Mouse (Mus musculus) WW6 (cell line): ENCODE measurements around the gene Lmnb2.
A peak's percentile ranks its signal among the peaks of the same experiment; 100 is the strongest.

Experiments used
- DNase-seq: peaks from one replicate; pipeline ENCODE4 v3.0.0-alpha.2; 2013; ENCODE audit warnings: low read depth, low spot score

Lmnb2 gene

DNA sequence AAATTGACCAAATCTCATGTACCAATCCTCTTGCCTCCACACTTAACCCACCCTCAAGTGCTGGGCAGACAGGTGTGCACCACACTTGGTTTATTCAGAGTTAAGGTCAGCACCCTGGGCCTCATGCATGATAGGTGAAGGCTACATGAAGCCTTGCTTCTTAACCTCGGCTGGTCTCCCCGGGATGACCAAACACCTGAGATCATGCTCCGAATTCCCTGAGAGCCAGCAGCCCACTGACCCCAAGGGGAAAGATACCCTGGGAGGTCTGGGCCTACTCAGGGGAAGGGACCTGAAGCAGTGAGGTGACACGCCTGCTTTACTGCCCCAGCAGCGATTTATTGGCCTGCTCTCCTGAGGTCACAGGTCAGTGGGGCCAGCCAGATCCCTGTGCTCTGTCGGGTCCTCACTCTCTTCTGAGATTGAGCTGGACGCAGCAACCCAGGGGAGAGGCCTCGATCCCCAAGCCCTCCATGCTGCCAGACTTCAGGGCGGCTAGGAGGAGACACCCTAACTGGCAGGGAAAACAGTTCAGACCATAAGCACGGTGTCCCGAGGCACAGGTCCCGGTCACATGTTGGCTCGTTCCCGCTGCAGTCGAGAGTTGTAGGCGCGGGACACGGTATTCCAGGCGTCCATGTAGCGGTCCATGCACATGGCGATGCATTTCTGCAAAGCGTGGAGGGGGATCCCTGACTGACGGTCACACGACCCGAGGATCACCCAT lies 18.3 kb downstream of the Lmnb2 start:
- no peak for DNase-seq

DNA sequence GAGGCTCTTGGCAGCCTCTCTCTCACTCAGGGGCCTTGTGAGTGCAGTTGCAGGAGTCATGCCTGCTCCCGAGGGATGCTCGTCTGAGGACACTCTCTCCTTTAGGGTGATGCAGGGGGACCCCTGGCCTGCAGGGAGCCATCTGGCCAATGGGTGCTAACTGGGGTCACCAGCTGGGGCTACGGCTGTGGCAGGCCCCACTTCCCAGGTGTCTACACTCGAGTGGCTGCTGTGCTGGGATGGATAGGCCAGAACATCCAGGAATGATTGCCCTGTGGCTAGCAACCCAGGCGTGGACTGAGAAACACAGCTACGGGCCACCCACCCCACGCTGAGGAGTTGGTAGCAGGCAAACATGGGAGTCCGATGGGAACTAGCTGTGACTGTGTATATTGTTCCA lies 19.0 kb downstream of the Lmnb2 start:
- no peak for DNase-seq

DNA sequence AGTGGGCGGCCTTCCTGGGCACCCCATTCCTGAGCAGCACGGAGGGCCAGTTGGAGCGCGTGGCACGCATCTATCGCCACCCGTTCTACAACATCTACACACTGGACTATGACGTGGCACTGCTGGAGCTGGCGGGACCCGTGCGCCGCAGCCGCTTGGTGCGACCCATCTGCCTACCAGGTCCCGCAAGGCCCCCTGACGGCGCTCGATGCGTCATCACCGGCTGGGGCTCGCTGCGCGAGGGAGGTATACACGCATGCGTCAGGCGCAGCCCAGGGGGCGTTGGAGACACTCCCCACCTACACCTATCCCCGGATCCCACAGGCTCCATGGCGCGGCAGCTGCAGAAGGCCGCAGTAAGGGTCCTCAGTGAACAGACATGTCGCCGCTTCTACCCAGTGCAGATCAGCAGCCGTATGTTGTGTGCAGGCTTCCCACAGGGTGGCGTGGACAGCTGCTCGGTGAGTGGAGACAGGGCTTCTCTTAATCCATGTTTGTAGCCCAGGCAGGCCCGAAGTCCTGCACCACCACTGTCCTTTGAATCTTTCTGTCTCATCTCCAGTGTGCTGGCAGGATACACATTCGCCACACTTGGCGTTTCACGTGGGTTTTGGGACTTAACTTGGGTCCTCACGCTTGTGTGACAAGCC lies 20.1 kb downstream of the Lmnb2 start:
- DNase-seq = no peak

DNA sequence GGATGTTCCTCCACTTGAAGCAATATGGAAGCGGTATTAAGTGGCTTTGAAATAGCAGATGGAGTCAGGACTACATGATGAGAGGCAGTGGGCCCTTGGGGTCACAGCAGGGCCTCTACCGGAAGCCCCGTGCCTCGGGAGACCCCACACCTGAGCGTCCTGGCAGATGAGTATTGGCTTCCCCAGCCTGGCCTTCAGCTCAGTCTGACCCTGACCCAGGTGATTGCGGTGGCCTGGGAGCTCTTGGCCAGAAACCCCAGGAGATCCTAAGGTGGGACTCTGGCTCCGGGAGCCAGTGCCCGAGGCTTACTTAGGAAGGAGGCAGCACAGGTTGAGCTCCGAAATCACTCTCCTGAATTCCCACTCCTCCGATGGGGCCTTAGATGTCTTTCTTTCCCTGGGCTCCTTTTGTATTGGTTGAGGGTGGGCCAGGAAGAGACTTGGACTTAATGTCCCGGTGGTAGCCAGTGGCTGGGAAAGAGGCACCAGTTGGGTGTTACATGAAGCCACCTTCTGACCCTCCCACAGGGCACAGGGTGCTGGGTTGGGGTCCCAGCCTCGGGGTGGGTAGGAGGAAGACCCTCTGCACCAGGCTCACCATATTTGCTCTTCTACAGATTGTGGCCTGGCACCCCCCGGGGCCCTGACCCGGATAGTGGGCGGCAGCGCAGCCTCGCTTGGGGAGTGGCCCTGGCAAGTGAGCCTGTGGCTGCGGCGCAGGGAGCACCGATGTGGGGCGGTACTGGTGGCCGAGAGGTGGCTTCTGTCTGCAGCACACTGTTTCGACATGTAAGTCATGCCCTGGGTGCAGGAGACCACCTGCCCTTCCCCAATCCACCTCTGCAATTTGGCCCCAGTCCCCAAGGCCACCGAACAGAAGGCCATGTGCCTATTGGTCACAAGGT lies 21.2 kb downstream of the Lmnb2 start:
- DNase-seq = no peak

DNA sequence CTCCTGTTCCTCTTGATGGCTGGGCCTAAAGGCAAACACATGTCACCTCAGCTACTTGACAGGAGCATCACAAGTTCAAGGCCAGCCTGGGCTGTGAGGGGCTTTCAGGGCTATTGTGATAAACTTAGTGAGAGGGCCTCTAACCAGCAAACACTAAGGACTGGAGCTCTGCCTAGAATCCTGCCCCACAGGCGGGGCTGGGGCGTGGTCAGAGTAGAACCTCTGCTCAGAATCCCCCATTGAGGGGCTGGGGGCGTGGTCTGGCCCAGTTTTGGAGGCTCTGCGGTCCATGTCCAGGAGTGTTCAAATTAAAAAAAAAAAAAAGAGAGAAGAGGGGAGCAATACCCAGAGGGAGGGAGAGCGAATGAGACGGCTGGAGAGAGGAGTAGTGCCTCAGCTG lies 22.3 kb downstream of the Lmnb2 start:
- DNase-seq = no peak

DNA sequence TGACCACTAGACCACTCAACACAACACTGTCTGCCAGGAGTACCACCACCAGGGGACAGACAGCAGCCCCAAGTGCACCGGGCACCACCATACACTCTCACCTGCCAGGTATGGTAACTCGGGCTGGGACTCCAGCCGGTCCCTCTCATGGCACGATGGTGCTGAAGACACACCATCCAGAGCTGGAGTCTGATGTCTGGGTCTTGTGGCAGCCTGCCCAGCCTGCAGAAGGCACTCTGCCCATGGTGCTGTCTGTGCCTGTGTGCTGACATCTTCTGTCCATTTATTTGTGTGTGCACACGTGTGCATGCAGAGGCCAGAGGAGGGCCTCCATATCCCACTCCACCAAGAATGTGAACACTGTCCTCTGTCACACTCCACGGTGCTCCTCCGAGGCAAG lies 22.9 kb downstream of the Lmnb2 start:
- DNase-seq = no peak

DNA sequence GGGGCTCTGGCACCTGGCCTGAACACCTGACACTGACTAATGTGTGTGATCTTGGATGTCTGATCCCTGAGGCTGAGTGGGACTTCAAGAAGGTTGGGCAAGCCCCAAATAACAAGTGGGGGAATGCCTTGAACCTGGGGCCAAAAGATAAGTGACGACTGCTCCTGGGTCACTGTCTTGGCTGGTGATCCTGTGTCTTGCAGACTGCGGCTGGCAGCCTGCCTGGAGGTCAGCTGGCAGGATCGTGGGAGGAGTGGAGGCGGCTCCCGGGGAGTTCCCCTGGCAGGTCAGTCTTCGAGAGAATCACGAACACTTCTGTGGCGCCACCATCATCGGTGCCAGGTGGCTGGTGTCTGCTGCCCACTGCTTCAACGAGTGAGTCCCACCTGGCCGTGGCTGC lies 30.9 kb downstream of the Lmnb2 start:
- no peak for DNase-seq

DNA sequence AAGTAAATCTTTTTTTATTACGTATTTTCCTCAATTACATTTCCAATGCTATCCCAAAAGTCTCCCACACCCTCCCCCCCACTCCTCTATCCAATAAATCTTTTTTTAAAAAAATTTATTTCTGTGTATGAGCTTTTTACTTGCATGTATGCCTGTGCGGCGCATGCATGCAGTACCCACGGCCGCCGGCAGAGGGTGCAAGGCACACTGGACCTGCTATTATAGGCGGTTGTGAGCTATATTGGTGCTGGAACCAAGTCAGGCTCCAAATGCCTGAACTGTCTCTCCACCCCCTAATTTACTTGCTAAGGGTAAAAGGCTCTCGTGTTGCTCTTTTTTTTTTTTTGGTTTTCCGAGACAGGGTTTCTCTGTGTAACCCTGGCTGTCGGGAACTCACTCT lies 36.7 kb downstream of the Lmnb2 start:
- no peak for DNase-seq

DNA sequence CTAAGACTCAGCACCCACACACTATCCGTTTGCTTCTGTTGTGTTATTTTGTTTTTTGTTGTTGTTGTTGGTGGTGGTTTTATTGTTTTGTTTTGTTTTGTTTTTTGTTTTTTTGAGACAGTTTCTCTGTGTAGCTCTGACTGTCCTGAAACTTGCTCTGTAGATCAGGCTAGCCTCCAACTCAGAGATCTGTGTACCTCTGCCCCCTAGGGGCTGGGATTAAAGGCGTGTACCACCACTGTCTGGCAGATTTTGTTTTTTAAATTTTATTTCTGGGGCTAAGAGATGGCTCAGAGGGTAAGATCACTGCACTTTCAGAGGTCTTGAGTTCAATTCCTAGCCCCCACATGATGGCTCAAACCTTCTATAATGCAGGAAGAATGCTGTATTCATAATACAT lies 37.1 kb downstream of the Lmnb2 start:
- DNase-seq = no peak

DNA sequence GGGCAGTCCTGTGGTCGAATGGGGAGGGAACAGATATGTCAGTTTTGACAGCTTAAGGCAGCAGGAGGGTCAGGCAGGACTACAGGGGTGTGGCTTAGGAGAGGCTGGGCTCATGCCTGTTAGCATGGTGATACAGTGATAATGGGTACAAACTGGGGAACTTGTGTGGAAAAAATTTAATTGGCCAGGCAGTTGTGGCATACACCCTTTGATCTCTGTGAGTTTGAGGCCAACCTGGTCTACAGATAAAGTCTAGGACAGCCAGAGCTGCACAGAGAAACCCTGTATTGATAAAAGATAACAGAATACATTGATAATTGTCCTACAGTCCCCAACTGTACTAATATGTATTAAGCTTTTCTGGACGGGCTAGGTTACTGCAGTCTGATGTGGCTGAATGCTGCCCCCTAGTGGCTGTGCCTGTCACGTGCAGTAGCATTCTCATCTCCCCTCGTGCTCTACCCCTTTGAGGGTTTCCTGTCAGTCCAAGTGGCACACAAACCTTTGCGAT lies 37.9 kb downstream of the Lmnb2 start:
- peak; percentile 61 for DNase-seq

DNA sequence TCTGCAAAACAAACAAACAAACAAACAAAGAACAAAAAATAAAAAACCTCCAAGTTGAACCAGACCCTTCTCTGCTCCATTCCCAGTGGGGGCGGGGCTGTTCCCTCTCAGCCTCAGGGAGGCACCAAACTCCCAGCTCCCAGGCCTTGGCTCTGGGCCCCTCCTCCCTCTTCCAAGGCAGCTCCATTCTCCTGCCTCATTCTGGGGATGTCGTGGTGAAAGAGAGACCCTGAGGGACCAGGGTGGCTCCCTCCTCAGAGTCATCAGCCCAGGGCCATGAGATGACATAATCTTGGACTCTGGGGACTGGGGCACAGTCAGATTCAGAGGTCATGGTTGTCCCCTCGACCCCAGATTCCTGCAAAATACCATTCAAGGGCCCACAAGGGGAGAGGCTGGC lies 41.5 kb downstream of the Lmnb2 start:
- DNase-seq = no peak

DNA sequence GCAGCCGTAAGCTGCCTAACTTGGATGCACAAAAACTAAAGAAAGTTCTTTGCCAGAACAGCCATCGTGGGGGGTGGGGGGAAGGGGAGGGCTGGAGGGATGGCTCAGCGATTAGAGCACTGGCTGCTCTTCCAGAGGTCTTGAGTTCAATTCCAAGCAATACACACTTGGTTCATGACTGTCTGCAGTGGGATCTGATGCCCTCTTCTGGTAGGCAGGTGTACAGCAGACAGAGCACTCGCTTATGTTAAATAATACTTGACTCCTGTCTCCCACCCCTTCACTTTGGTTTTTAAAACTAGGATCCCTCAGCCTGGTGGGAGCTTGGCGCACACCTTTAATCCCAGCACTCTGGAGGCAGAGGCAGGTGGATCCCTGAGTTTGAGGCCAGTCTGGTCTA lies 42.0 kb downstream of the Lmnb2 start:
- no peak for DNase-seq

DNA sequence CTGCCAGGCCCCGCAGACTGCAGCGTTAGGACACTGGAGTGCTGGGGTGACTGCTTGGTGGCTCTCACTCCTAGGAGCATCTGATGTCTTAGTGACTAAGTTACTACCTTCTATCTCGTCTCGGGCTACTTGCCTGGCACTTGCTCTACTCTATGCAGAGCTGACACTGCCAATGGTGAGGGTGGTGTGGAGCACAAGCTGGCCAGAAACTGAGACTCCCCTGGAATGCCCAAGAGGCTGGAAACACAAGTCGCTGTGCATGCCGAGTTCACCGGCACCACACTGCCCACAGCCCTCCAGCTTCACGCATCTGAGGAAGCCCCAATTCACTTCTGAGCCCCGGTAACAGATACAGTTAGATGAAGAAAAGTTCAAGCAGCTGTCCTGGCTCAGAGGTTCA lies 44.0 kb downstream of the Lmnb2 start:
- no peak for DNase-seq

DNA sequence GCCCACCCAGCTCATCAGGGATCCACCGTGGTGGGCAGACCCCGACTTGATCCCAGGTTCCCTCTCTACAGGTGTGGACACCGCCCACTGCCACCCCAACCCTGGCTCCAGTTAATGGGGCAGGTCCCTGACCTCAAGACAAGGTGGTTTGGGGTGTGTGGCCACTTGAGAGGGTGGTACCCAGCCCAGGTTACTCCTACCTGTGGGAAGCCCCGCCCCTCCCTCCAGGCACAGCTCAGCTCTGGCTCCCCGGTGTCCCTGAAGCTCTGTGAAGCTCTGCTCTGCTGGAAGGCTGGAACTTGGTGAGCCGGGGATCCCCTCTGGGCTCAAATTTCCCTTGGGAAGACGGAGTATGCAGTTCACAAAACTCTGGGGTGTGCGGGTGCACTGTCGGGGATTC lies 46.5 kb downstream of the Lmnb2 start, which contains the start of gene Tmprss9:
Tmprss9 (plus strand) TSS at position 268 of the 400 bp plus-strand sequence.
- DNase-seq = no peak

DNA sequence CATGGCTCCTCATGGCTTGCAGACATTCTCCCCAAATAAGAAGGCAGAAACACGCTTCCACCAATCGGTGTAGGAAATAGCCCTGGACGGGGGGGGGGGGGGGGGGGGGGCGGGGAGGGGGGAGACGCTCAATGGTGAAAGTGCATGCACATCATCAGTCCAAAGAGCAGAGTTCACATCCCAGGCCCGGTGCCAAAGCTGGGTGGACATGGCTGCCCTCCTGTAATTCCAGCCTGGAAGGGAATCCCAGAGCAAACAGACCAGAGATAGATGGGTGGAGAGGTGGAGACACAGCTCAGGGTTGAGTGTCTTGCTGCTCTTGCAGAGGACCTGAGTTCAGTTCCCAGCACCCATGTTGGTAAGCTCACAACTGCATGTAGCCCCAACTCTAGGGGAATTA lies 47.1 kb downstream of the Lmnb2 start:
- no peak for DNase-seq

DNA sequence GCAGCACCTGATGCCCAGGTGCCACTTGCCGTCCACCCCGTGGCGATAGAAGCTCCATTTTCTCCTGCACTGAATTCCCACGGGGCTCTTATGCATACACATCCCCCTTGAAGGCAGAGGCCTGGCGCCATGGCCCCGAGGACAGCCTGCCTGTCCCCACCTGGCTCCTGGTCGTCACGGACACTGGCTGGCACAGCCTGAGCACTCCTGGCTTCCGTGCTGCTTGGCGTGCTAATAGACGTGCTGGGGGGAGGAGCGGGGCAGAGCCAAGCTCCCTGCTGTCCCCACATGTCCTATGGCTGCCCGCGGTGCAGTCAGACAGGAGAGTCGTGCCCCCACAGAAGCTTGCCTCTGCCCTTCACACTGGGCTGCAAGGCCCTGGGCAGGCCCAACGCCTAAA lies 53.6 kb downstream of the Lmnb2 start:
- no peak for DNase-seq

DNA sequence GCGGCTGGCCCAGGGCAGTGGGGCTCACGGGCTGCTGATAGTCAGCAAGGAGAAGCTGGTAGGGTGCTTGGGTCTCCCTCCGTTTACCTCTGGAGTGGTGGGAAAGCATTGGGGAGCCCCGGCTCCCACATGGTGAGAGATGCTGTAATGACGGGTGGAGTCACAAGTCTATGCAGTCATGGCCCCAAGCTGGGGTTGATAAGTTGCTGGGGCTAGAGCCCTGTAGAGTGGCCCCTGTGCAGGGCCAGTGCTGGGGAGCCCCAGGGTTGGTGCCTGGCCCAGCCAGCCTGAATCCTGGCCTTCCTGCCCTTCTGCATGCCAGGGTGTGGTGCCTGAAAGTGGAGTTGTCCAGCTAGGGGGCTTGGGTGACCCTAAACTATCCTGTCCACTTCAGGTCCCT lies 55.7 kb downstream of the Lmnb2 start:
- no peak for DNase-seq

DNA sequence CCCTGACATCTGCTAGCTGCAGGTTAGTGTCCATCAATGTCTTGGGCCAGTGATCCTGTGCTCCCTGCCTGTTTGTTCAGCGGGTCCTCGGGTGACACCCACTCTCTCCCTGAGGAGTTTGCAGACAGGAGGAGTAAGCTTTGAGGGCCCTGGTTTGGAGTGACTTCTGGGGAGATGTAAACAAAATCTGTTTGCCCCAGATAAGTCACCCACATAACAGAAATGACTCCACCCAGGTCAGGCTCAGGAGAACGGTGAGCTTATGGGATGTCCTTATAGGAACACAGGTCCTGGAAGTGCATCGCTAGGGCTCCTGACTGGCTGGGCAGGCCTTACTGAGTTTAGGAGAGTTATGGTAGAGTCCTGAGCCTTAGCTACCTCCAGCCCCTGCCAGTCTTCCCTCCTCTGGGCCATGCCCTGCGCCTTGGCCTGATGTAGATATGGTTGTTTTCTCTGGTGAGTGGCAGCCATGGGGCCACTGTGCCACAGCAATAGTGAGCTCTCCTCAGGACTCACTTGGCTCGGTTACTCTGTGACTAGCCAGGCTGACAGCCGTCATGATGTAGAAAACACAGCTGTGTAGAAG lies 59.6 kb downstream of the Lmnb2 start:
- no peak for DNase-seq

DNA sequence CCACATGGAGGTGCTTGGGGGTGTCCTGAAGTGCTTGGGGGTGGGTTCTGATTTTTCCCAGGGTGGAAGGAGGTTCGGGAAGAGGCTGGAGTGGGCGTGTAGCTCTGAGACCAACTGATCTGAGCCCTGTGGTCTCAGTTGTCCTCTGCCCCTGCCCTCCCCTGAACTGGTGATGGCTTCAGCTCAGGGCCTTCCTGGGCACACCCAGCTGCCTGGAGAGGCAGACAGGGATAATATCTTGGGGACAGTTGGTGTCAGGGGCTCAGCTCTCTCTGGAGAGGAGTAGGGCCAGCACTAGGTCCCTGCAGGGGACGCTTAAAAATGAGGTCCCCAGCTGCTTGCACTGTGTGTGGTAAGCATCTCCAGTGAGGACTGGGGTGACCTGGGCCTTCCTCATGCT lies 60.2 kb downstream of the Lmnb2 start:
- no peak for DNase-seq

DNA sequence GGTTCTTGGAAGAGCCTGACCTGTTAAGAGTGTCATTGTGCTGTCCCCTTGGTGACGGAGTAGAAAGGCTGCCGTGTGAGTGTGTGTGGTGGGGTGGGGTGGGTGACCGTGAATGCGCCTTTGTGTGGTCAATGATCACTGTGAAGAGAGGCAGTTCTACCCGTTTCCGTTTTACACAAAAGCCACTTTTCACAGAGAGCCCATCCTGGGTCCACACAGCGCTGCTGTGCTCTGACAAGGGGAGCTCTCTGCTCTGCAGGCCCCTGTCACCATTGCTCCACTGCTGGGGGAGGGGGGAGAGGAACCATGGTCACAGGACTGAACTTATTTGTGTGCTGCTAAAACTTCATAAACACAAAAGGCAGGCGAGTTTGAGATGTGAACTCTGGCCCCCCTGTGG lies 60.7 kb downstream of the Lmnb2 start:
- no peak for DNase-seq

DNA sequence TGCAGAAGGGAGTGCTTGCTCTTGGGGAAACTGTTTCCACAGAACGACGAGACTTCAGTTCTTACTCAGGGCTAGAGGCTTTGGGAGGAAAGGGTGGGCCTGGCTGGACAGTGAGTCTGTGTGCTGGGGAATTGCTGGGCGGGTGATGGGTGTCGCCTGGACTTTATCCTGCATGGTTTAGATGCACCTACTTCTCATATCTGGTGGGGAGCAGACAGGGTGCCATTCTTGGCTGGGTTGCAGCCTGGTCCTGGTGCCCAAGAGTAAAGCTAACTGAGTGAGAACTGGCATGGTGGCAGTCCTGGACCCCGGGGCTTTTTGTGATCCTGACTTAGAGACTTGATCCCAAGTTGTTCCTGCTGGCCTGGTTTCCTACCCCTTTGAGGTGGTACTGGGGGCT lies 61.1 kb downstream of the Lmnb2 start:
- no peak for DNase-seq

DNA sequence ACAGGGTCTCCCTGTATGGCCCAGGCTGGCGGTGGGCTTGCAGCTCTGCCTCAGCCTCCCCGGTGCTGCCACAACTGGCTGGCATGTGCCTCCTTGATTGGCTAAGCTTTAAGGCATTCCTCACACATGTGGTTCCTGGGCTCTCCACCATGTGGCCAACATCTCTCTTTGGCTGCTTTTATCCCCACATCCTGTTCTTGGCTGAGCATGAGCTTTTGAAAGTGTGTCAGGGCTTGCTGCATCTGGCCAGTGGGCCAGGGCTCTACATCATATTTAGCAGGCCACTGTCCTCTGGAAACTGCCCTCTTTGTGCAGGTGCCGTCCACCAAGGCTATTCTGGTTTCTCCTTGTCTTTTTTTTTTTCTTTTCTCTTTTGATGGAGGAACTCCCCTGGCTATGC lies 61.8 kb downstream of the Lmnb2 start:
- DNase-seq = no peak
